Mouse (Mus musculus): ENCODE measurements around the gene Pabpn1.

DNA sequence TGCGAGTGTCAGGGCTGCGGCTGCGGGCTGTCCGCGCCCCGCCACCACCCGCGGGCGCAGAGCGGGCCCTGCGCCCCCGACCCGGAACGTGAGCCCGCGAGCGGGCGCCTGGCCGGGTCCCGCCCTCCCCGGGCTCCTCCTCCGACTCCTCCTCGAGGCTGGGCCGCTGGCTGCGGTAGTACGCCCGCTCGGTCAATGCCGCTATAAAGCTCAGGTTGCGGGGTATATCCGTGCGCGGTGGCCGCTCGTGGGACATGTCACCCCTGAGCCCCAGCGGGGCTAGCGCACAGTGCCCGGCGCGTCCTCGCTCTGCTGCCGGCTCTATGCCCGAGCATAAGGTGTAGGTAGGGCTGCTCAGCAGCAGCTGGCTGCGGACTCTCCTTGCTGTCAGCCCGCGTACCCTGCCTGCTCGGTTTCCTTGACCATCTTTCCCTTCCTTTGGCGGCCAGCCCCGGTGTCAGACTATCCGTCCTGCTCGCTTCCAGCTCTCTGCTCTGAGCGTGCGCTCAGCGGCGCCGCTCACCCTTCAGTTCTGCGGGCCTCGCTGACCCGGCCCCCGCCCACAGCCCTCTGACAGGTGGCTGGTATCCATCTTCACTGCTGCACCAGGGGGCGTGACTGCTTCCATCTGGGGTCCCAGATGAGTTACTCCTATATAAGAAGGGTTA, 15.1 kb upstream of the Pabpn1 start, which contains the start of gene Ppp1r3e:
- TF ChIP-seq CTCF (IDR thresholded peaks at IDR 0.05; ENCODE audit: low read depth) (no peak; the same call in 1 of the 2 replicates), EP300 (optimal IDR thresholded peaks at IDR 0.05) (no peak)
